Mouse (Mus musculus) adrenal gland (tissue): ENCODE results near the gene Hsd17b3.

Experiments used
- intact Hi-C: fragments of 180-260 bp; cut with DNase I; formaldehyde crosslinking; loops from one replicate; pipeline ENCODE4 v1.15.1; 2025
- long read RNA-seq, 2 experiments: library from polyadenylated mRNA; unstranded; transcript quantifications; one replicate each; pipeline ENCODE4 v2.0.0; 2020; ENCODE audit warnings: borderline replicate concordance in 1 of 2; ENCODE audit not compliant: insufficient replicate concordance in 1 of 2

Hsd17b3 gene
- long read RNA-seq, experiment 1: 0 reads
- long read RNA-seq, experiment 2: 0 reads

GRCm38 (mm10) chr13:64089130-64089529 is at the start of gene Hsd17b3:
Hsd17b3 (minus strand) TSS chr13:64089230.
- intact Hi-C loops: no loop called here

- intact Hi-C loops: no loop called here
Measured at GRCm38 (mm10) chr13:64129616-64130375, 40.8 kb upstream of the Hsd17b3 start.

GRCm38 (mm10) chr13:64128858-64129615 is 40.0 kb upstream of the Hsd17b3 start, which contains the start of gene Slc35d2:
Slc35d2 (minus strand) TSS chr13:64129368.
- intact Hi-C loops: no loop called here

- intact Hi-C loops: no loop called here
Measured at GRCm38 (mm10) chr13:64126316-64126715, 37.3 kb upstream of the Hsd17b3 start.

- intact Hi-C loops: no loop called here
Measured at GRCm38 (mm10) chr13:64124886-64125285, 35.9 kb upstream of the Hsd17b3 start.

- intact Hi-C loops: no loop called here
Measured at GRCm38 (mm10) chr13:64123491-64124188, 34.6 kb upstream of the Hsd17b3 start.

GRCm38 (mm10) chr13:64120760-64121159 is 31.7 kb upstream of the Hsd17b3 start:
- intact Hi-C loops: no loop called here

- intact Hi-C loops: no loop called here
Measured at GRCm38 (mm10) chr13:64117442-64117841, 28.4 kb upstream of the Hsd17b3 start.

- intact Hi-C loops: no loop called here
Measured at GRCm38 (mm10) chr13:64110421-64110820, 21.4 kb upstream of the Hsd17b3 start.

GRCm38 (mm10) chr13:64108381-64108850 is 19.4 kb upstream of the Hsd17b3 start:
- intact Hi-C loops: no loop called here

GRCm38 (mm10) chr13:64107535-64107934 is 18.5 kb upstream of the Hsd17b3 start:
- intact Hi-C loops: no loop called here

- intact Hi-C loops: no loop called here
Measured at GRCm38 (mm10) chr13:64107105-64107504, 18.1 kb upstream of the Hsd17b3 start.

- intact Hi-C loops: no loop called here
Measured at GRCm38 (mm10) chr13:64105690-64106089, 16.7 kb upstream of the Hsd17b3 start.

- intact Hi-C loops: no loop called here
Measured at GRCm38 (mm10) chr13:64100186-64100585, 11.2 kb upstream of the Hsd17b3 start.

- intact Hi-C loops: no loop called here
Measured at GRCm38 (mm10) chr13:64098992-64099391, 10.0 kb upstream of the Hsd17b3 start.

- intact Hi-C loops: loop anchor here (2.0 kb wide), 1 partner anchor 41 kb away; no protein-coding TSS in a partner anchor
Measured at GRCm38 (mm10) chr13:64093341-64093740, 4.3 kb upstream of the Hsd17b3 start.

GRCm38 (mm10) chr13:64092752-64093151 is 3.7 kb upstream of the Hsd17b3 start:
- intact Hi-C loops: loop anchor here (2.0 kb wide), 1 partner anchor 40 kb away; no protein-coding TSS in a partner anchor

GRCm38 (mm10) chr13:64092141-64092540 is 3.1 kb upstream of the Hsd17b3 start:
- intact Hi-C loops: loop anchor here (2.0 kb wide), 1 partner anchor 39 kb away; no protein-coding TSS in a partner anchor

GRCm38 (mm10) chr13:64091006-64091405 is 2.0 kb upstream of the Hsd17b3 start:
- intact Hi-C loops: no loop called here

- intact Hi-C loops: no loop called here
Measured at GRCm38 (mm10) chr13:64090278-64090677, 1.2 kb upstream of the Hsd17b3 start.

GRCm38 (mm10) chr13:64088057-64088456 is 973 bp downstream of the Hsd17b3 start:
- intact Hi-C loops: no loop called here
